Mouse (Mus musculus): ENCODE results near the gene Slc6a16.
A peak's percentile ranks its signal among the peaks of the same experiment; 100 is the strongest.

The Slc6a16 gene

GRCm38 (mm10) chr7:45240633-45241388 lies at the start of gene Slc6a16:
Gene Slc6a16 (plus strand): TSS chr7:45241085.
- no peak for DNase-seq

- no peak for DNase-seq
Measured at GRCm38 (mm10) chr7:45191161-45191560, 49.7 kb upstream of the Slc6a16 start.

GRCm38 (mm10) chr7:45191803-45192363 lies 49.0 kb upstream of the Slc6a16 start:
- DNase-seq: peak; percentile 90

- peak; percentile 56 for DNase-seq
Measured at GRCm38 (mm10) chr7:45192585-45193310, 48.1 kb upstream of the Slc6a16 start.

GRCm38 (mm10) chr7:45193406-45193805 lies 47.5 kb upstream of the Slc6a16 start:
- DNase-seq: peak; percentile 79

- DNase-seq: peak; percentile 77
Measured at GRCm38 (mm10) chr7:45193871-45194785, 46.8 kb upstream of the Slc6a16 start.

GRCm38 (mm10) chr7:45195341-45196175 lies 45.3 kb upstream of the Slc6a16 start:
- DNase-seq: peak; percentile 75

- peak; percentile 51 for DNase-seq
Measured at GRCm38 (mm10) chr7:45196176-45196535, 44.7 kb upstream of the Slc6a16 start.

- DNase-seq: no peak
Measured at GRCm38 (mm10) chr7:45196994-45197393, 43.9 kb upstream of the Slc6a16 start.

GRCm38 (mm10) chr7:45198435-45198834 lies 42.5 kb upstream of the Slc6a16 start:
- peak; percentile 95 for DNase-seq

- DNase-seq: peak; percentile 62
Measured at GRCm38 (mm10) chr7:45198961-45199360, 41.9 kb upstream of the Slc6a16 start.

- peak; percentile 18 for DNase-seq
Measured at GRCm38 (mm10) chr7:45202654-45203053, 38.2 kb upstream of the Slc6a16 start.

GRCm38 (mm10) chr7:45204380-45205143 lies 36.3 kb upstream of the Slc6a16 start, which contains the start of gene Ccdc155:
Gene Ccdc155 (minus strand): TSS chr7:45204892.
- peak; percentile 96 for DNase-seq

- no peak for DNase-seq
Measured at GRCm38 (mm10) chr7:45208260-45208659, 32.6 kb upstream of the Slc6a16 start.

GRCm38 (mm10) chr7:45211070-45211469 lies 29.8 kb upstream of the Slc6a16 start:
- no peak for DNase-seq

GRCm38 (mm10) chr7:45211851-45212251 lies 29.0 kb upstream of the Slc6a16 start, which contains the start of gene Dkkl1:
Gene Dkkl1 (minus strand): TSS chr7:45212147.
- no peak for DNase-seq

- no peak for DNase-seq
Measured at GRCm38 (mm10) chr7:45212356-45212755, 28.5 kb upstream of the Slc6a16 start.

GRCm38 (mm10) chr7:45213708-45214107 lies 27.2 kb upstream of the Slc6a16 start:
- no peak for DNase-seq

- DNase-seq: no peak
Measured at GRCm38 (mm10) chr7:45215673-45216441, 25.0 kb upstream of the Slc6a16 start, which contains the start of gene Tead2. Gene Tead2 (plus strand): TSS chr7:45215753.

Data from cerebellum, adult 9-10 months (tissue).